Mouse (Mus musculus) heart, postnatal 0 days (tissue): ENCODE measurements around the gene Islr2. TPM values are rescaled to one million over a fixed set of nuclear protein-coding genes. Genes with fewer than 3 reads are reported as not detected.

ENCODE experiments used
- ATAC-seq: fragments of 200-750 bp; cut with Nextera tagmentation; 2 replicates; pipeline ENCODE4 v1.8.0; 2017; ENCODE audit warnings: low read depth, moderate number of reproducible peaks, moderate library complexity; ENCODE audit not compliant: insufficient read depth
- DNase-seq: peaks from one replicate; pipeline ENCODE4 v3.0.0-alpha.2; 2016; ENCODE audit warnings: low spot score
- H3K27ac ChIP-seq: fragments of 300-500 bp; sonication (generic); 2 replicates; pipeline ENCODE4 v1.5.1; 2014; ENCODE audit warnings: low read depth, mild to moderate bottlenecking
- H3K27me3 ChIP-seq: fragments of 300-500 bp; sonication (generic); 2 replicates; pipeline ENCODE4 v1.6.1; 2014; ENCODE audit warnings: low read length, mixed read lengths; ENCODE audit not compliant: control insufficient read depth, insufficient read depth
- H3K36me3 ChIP-seq: fragments of 300-500 bp; sonication (generic); replicated peaks from 2 replicates; pipeline ENCODE4 v1.6.1; 2014; ENCODE audit warnings: low read length, mixed read lengths; ENCODE audit not compliant: control insufficient read depth, insufficient read depth
- H3K4me1 ChIP-seq: fragments of 300-500 bp; sonication (generic); 2 replicates; pipeline ENCODE4 v1.6.1; 2014; ENCODE audit warnings: antibody characterized with exemption; ENCODE audit not compliant: control insufficient read depth, insufficient read depth
- H3K4me2 ChIP-seq: fragments of 300-500 bp; sonication (generic); 2 replicates; pipeline ENCODE4 v1.6.1; 2014; ENCODE audit warnings: low read depth, mild to moderate bottlenecking, low read length, moderate library complexity
- H3K4me3 ChIP-seq: fragments of 300-500 bp; sonication (generic); 2 replicates; pipeline ENCODE4 v1.5.1; 2014; ENCODE audit warnings: low read depth, low read length
- H3K9ac ChIP-seq: fragments of 300-500 bp; sonication (generic); replicated peaks from 2 replicates; pipeline ENCODE4 v1.6.1; 2014; ENCODE audit warnings: low read depth, low read length, mixed read lengths
- H3K9me3 ChIP-seq: fragments of 300-500 bp; sonication (generic); replicated peaks from 2 replicates; pipeline ENCODE4 v1.6.1; 2016; ENCODE audit warnings: low read length; ENCODE audit not compliant: control insufficient read depth
- CTCF ChIP-seq: IDR thresholded peaks from 2 replicates; pipeline ENCODE4 v1.5.1; 2016; ENCODE audit warnings: antibody characterized with exemption, control low read depth, low read depth
- EP300 ChIP-seq: IDR thresholded peaks from 2 replicates; pipeline ENCODE4 v1.6.1; 2016; ENCODE audit warnings: antibody characterized with exemption, low read depth
- WGBS: fragments of 180-500 bp; shearing (Covaris S2); extraction: QIAGEN DNeasy Blood & Tissue Kit; methylation state at CpG from one replicate; pipeline ENCODE4 v1.1.7; 2014; 5-methylcytosine and 5-hydroxymethylcytosine counted together
- polyA plus RNA-seq: library from polyadenylated mRNA; unstranded; fragments of >200 nt; fragmentation: Nextera tagmentation; extraction: Ambion mirVana; gene quantifications from 2 replicates; pipeline ENCODE4 v1.2.1, GENCODE M21; 2015
- total RNA-seq: library from RNA; depleted of rRNA; stranded (reverse); fragments of >200 nt; gene quantifications from 2 replicates; pipeline ENCODE4 v1.2.3, GENCODE M21; 2014; ENCODE audit warnings: low replicate concordance

Gene Islr2
- total and polyA plus RNA-seq, 2 experiments from 2014 or later = 0.08 to 0.69 TPM

GRCm38 (mm10) chr9:58216402-58216801 is 12.3 kb upstream of the Islr2 start:
- Histone ChIP-seq H3K27ac (no peak overlapping the region), H3K9me3 (no peaks in the 10 kb centered on the region), H3K4me3 (no peak overlapping the region), H3K27me3 (no peaks in the 10 kb centered on the region), H3K4me2 (no peak overlapping the region), H3K9ac (no peak overlapping the region), H3K4me1 (0 out of 2 replicates have a peak, but pooled peaks cover 6% of the 10 kb centered on the region), H3K36me3 (peaks cover 14% of the 10 kb centered on the region)
- TF ChIP-seq CTCF (peak; percentile 70), EP300 (no peak)
- WGBS = 52% methylated on average over 6 of the region's 6 CpGs
- ATAC-seq = no peak
- DNase-seq = no peak

- no peak for TF ChIP-seq CTCF
- TF ChIP-seq EP300 = no peak
- Histone ChIP-seq H3K9ac (no peak overlapping the region), H3K27me3 (no peaks in the 10 kb centered on the region), H3K27ac (peak overlapping the region; percentile 11), H3K4me2 (no peak overlapping the region), H3K4me1 (peaks cover 13% of the 10 kb centered on the region), H3K36me3 (peaks cover 4% of the 10 kb centered on the region), H3K9me3 (no peaks in the 10 kb centered on the region), H3K4me3 (no peak overlapping the region)
- DNase-seq (peak; percentile 63), ATAC-seq (0 out of 2 replicates have a peak, but pooled peaks have one; percentile 26)
- 38% methylated on average over 8 of the region's 8 CpGs for WGBS
Measured at GRCm38 (mm10) chr9:58214519-58215180, 10.5 kb upstream of the Islr2 start.

GRCm38 (mm10) chr9:58213865-58214264 is 9.7 kb upstream of the Islr2 start:
- Histone ChIP-seq H3K27ac (no peak overlapping the region), H3K27me3 (no peaks in the 10 kb centered on the region), H3K4me2 (no peak overlapping the region), H3K9ac (no peak overlapping the region), H3K4me1 (peaks cover 13% of the 10 kb centered on the region), H3K36me3 (no peaks in the 10 kb centered on the region; the same call in 1 of the 2 replicates), H3K9me3 (no peaks in the 10 kb centered on the region), H3K4me3 (no peak overlapping the region)
- DNase-seq (no peak), ATAC-seq (peak; percentile 34; the same call in 1 of the 2 replicates)
- 16% methylated on average over 5 of the region's 5 CpGs for WGBS
- TF ChIP-seq EP300 = no peak
- no peak for TF ChIP-seq CTCF

GRCm38 (mm10) chr9:58213377-58213776 is 9.3 kb upstream of the Islr2 start:
- Histone ChIP-seq H3K27ac (no peak overlapping the region), H3K27me3 (no peaks in the 10 kb centered on the region), H3K4me2 (no peak overlapping the region), H3K4me3 (no peak overlapping the region), H3K9ac (no peak overlapping the region), H3K36me3 (no peaks in the 10 kb centered on the region; the same call in 1 of the 2 replicates), H3K9me3 (no peaks in the 10 kb centered on the region), H3K4me1 (peaks cover 13% of the 10 kb centered on the region)
- WGBS = 57% methylated on average over 5 of the region's 5 CpGs
- TF ChIP-seq EP300 (no peak), CTCF (no peak)
- DNase-seq (no peak), ATAC-seq (no peak)

GRCm38 (mm10) chr9:58210304-58210627 is 6.1 kb upstream of the Islr2 start:
- Histone ChIP-seq H3K9me3 (no peaks in the 10 kb centered on the region), H3K36me3 (no peaks in the 10 kb centered on the region), H3K4me1 (peaks cover 13% of the 10 kb centered on the region), H3K4me3 (no peak overlapping the region), H3K27me3 (no peaks in the 10 kb centered on the region), H3K4me2 (no peak overlapping the region), H3K27ac (no peak overlapping the region), H3K9ac (no peak overlapping the region)
- WGBS = 50% methylated on average over 2 of the region's 2 CpGs
- TF ChIP-seq EP300 (no peak), CTCF (no peak)
- ATAC-seq (no peak), DNase-seq (no peak)
